Mouse (Mus musculus): ENCODE measurements at regions not wholly inside any gene's neighbourhood (a gene's known extent, or its start where the extent isn't known, plus 50 kb on each side); places are given as distances from the start of the nearest gene placed in this dataset.

DNA sequence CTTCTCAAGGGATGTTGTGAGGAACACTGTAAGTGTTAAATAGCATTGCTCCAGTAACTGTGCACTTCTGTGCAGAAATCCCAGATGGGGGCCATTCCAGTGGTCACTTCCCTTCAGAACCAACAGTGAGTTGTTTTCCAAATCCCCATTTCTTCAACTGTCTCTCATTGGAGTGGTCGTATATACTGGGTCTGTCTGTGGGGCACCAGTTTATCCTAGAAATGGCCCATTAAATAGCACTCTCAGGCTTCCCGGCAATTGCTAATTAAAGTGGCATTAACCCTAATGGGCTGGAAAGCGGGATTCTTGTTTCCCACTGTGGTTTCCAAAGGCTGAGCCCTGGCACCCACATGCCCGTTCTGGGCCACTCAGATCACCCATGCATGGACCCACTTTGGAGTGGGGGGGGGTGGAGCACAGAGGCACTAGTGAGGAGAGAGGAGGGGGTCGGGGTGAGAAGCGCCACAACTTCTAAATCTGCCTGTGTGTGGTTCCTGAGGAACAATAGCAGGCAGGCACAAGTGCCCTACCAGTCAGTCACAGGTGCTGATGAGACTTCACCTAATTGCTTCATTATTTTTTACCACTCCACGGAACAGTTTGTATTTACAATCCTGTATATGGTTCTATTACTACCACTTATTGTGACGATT is 78.1 kb downstream of the Fam204a start:
- no peak for DNase-seq (ENCODE audit: low spot score)

DNA sequence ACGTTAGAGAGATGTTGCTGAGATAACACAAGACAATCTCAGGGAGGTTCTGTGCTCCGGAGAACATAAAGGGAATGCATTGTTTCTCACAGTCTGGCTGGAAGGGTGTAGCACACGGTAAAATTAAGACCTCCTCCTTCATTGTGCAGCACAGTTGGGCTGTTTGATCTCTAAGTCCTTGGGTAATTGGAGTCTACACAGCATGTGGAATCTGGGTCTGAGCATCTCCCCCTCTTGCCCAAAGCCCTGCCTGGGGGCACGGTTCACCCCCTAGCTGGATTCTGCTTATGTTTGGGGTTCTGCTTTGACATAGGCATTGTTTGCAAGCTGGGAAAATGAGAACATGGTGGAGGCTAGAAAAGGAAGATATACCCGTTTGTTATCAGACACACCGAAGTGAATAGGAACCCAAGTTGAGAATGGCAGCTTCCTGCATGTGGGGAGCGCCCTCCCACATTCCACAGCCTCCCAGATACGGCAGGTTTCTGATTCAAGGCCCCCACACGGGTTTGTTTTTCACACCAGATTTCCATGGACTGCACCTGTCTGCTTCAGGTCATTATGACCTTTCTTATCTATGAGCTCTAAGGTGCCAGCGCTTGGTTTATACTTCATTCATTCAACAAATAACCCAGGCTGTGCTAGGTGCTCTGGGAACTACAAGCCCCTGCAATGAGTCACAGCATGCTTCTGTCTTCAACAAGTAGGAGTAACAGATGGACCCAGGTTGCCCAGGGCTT is 79.9 kb downstream of the Fam204a start:
- no peak for DNase-seq (ENCODE audit: low spot score)

DNA sequence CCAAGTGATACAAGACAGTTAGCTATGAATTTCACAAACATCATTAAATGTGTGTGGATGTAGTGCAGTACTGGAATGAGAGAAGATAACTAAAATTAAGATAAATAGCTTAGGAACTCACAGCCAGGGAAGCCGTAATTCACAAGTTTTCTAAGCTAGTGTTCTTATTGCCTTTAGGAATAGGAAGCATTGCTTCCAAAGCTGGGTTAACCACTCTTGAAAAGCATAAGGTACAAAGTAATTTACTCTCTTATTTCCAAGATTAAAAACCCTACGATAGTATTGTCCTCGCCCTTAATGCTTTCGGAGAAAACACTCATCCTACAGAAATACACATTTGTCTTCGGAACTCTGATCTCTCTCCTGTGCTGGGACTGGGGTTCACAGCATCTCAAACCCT is 81.3 kb downstream of the Fam204a start:
- DNase-seq (ENCODE audit: low spot score), result no peak

DNA sequence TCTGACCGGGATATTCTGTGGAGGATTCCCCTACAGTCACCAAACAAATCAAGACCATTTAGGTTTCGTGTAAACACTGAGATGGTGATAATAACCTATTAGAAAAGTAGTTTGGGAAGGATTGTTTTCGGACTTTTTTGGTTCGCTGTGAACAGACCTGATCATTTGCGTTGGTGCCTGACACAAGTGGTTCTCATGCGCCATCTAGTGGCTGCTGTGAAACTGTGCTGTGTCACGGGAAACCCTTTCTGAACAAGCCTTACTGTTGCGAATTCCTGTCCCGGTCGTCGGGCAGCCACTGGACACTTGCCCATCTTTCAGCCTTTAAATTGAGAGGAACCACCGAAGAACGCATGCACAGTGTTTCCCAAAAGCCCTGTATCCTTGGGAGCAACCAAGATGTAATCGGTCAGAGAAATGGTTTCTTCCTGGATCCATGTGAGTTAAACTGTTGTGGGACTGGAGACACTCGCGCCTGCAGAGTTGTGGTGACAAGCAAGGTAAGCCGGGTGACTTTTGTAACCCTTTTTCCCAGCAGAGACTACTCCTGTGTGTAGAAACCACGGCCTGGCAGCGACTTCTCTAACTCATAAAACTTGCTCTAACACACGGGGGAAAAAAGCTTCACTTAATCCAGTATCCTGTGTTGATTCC is 82.0 kb downstream of the Fam204a start:
- DNase-seq (ENCODE audit: low spot score), result peak; percentile 69

DNA sequence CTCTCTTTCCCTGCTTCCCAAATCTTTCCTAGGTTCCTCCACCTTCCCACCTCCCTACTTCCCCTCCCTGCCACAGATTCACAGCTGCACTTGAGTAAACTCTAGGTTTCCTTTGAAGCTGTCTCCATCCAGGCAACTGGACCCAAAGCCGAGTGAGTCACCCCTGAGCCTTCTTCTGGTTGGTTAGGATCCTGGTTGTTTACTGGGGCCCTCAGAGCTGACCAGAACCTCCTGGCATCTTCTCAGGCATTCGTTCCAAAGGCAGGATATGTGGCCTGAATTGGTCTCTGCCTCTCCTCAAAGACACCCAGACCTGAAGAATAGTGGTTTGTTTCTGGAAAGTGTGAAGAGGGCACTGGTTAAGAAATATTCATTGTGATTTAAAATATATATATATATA is 87.6 kb downstream of the Fam204a start:
- DNase-seq (ENCODE audit: low spot score), result no peak

DNA sequence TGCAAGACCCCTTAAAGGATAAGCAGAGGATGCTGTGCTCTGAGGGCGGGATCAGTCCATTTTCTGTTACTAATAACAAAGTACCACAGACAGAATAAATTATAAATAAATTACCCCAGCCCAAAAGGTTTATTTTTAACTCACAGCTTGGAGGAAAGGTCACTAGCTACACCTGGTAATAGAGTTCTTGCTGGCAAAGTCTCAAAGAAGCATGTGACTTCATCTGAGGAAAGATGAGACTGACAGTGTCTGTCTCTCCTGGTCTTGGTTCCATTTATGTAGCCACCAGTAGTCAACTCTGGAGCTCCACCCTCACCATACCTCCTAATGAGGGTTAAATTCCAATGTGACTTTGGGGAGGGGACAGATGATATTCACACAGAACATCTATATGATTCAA is 90.0 kb downstream of the Fam204a start:
- DNase-seq (ENCODE audit: low spot score), result no peak

DNA sequence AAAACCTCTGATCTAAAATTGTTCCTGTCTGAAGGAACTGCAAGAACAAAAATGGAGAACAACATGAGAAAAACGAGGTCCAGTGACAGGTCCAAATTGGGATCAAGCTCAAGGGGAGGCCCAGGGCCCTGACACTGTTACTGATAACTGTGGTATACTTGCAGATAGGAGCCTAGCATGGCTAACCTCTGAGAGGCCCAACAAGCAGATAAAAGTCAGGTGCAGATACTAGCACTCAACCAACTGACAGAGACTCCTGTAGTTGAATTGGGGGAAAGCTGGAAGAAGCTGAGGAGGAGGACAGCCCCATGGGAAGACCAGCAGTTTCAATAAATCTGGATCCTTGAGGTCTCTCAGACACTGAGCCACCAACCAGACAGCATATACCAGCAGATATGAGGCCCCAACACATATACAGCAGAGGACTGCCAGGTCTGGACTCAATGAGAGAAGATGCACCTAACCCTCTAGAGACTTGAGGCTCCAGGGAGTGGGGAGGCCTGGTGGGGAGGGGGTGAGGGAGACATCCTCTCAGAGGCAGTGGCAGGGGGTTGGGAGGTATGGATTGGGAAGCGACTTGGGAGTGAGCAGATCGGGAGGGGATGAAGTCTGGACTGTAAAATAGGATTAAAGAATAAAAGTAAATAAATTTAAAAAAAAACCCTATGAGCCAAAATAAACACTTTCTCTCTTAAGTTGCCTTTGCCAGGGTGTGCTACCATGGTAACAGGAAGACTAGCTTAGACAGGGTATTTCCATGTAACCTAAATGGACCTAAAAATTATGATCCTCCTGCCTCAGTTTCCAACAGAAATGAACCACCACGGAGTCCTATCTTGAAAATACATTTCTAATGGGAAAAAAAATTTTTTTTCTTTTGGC is 91.8 kb downstream of the Fam204a start:
- DNase-seq (ENCODE audit: low spot score), result no peak

DNA sequence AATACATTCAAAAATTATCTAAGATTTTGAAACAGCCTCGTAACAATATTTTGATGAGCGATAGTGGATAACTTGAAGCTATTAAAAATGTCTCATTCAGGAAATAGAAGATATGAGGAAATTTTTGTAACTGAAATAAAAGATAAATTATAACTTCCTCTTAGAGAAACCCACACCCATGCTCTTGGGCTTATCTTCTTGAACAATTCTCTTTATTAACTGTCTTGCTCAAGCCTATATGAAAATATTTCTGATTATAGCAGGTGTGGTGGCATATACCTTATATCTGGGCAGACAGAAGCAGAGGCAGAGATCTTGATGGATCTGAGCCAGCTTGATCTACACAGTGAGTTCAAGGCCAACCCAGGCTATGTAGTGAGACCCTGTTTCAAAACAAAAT is 96.9 kb downstream of the Fam204a start:
- DNase-seq (ENCODE audit: low spot score), result no peak

DNA sequence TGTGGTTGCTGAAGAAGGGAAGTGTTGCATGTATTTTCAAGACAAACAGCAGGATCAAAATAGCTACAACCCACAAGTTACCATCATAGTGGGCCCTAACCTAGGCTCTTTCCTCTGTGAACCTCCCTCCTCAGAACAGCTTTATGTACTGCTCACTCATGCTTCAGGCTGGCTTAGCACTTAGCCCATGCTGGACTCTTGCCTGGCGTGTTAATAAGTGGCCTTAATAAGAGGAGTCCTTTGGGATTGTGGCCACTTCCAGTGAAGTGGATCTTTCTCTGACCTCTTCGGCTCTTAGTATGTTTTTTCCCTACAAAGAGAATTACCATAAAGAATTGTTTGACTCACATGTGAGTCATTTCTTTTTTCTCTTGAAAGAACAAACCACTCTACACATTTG is 101.9 kb downstream of the Fam204a start:
- no peak for DNase-seq (ENCODE audit: low spot score)

DNA sequence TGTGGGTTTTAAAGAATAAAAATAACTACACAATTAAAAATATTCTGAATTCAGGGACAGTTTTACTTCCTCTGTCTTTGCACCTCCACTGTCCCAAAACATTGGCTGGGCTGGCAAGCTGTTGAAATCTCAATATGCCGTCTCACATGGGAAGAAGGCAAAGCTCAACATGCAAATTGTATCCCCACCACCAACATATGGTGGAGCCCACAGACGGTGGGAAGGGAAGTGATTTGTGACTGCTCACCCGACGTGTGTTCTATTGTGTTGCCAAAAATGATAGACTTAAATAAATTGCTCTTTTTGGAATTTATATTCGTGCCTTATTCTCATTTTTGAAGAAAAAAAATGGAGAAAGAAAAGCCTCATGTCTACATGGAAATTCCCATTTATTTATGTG is 105.6 kb downstream of the Fam204a start:
- no peak for DNase-seq (ENCODE audit: low spot score)

DNA sequence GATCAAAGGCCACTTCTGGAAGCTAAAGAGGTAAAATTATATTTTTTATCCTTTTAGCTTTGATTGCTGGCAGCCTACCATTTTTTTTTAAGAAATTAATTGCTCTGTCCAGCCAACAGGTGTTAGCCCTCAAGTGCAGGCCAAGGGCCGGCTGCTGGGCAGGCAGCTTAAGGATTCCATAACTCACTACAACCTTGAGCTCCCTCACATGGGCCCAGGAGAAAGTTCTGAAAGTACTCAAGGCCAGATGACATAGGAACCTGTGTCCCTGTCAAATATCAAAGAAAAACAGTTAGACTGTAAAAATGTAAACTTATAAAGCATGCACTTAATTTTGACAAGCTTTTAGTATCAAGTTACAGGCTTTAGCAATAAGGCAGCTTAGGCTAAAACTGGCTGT is 107.5 kb downstream of the Fam204a start:
- DNase-seq (ENCODE audit: low spot score), result no peak

DNA sequence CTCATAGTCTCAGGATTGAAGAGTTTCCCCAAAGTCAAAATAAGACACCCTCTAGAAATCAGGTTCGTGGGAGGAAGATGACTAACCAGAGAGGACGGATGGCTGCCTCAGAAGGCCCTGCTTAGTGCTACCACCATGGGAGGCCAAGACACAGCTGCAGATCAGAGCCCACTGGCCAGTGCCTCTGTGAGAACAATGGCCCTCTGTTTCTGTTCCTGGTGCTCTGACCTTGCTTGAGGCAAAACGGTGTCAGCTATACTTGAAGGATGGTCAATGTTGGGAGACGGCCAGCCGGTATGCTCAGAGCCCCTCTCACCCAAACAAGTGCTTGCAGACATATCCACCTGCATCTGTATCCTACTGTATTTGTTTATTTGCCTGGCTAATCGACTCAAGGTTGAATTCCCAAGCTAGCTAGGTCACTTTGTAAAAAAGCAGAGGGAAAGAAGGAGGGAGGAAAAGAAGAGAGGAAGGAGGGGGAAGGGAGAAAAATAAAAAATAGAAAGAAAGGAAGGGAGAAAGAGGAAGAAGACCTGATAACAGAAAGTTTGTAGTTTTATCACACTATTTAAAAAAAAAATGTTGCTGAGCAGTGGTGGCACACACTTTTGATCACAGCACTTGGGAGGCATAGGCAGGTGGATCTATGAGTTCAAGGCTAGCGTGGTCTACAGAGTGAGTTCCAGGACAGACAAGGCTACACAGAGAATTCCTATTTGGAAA is 112.7 kb downstream of the Fam204a start:
- DNase-seq (ENCODE audit: low spot score), result peak; percentile 5

DNA sequence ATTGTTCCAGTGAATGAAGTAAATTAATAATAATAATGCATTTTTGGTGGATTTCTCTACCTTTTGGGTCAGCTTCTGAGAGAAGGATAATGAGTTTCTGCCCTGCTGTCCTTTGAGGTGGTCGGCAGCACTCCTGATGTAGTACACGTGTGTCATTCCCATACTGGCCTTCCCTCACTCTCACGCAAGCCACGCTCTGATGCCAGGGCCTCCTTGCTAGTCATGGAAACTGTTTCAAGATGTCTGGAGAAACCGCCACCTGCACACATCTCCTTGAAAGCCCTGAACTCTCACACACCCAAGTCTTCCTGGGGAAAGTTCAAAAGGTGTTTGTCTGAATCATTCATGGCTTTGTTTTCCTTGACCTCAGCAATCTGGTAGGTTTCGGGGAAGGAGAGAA is 116.2 kb downstream of the Fam204a start:
- no peak for DNase-seq (ENCODE audit: low spot score)

DNA sequence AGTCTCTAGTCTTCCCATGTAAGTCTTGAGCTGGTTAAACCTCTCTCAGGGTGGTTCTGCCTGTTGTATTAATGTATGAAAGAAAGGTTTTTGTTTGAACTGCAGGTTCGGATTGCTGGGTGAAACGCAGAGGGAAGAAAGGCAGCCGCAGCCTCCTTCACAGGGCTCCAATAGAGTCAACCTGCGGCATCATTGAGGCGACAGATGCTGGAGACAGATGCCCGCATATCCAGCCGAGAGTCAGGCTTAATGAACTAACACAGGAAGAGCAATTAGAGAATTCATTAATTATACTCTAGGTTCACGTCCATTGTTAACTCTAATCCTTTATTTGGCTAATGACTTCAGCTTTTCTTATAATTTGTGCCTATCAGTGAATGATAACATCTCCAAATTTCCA is 117.0 kb downstream of the Fam204a start:
- DNase-seq (ENCODE audit: low spot score), result no peak

DNA sequence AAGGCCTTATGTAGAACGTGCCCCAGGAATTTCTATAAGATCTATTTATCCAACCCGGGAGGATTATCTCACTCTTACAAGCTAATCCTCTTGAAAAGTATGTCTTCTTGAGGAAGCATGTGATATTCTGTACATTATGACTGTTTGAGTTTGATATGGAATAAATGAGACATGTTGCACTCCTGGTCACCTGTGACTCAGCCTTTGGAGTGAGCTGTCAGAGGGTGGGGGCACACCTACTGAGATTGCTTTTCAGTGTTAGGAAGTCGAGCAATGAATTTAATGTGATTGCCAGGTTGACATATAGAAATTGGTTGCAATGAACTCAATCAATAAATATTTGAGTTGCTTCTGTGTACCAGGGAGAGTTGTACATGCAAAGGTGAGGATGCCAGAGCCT is 128.6 kb downstream of the Fam204a start:
- DNase-seq (ENCODE audit: low spot score), result no peak

DNA sequence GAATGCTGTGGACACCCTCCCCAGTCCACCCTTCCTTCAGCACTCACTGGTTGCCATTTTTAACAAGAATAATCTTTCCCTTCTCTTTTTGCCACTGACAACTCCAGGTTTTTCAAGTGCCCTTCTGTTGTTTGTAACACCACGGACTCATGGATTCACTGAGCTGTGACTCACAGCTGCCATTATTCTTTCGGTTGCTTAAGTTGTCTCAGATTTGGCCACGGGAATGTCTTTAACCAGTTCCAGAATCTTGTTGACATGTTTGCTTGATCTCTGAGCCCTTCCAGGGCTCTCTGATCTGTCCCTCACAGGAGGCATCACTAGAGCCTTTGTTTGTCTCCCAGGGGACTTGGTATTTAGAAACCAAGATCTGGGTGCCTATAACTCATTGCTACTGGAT is 131.5 kb upstream of the Rab11fip2 start:
- no peak for DNase-seq (ENCODE audit: low spot score)

DNA sequence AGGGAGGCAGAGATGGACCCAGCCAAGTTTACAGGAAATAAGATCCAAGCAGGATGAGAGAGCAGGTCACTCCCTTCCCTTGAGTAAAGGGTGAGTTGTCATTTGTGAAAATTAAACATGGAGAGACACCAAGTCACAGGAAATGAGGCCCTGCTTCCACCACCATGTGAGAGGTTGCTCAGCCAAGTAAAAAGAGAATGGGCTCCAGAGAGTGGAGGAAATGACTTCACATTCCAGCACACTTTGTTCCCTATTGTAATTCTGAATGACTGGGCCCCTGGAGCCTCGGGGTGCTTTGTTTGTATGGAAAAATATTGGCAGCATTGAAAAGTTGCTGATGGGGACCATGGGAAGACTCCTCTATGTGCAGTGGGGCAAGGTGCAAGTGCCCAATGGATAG is 129.9 kb upstream of the Rab11fip2 start:
- no peak for DNase-seq (ENCODE audit: low spot score)

DNA sequence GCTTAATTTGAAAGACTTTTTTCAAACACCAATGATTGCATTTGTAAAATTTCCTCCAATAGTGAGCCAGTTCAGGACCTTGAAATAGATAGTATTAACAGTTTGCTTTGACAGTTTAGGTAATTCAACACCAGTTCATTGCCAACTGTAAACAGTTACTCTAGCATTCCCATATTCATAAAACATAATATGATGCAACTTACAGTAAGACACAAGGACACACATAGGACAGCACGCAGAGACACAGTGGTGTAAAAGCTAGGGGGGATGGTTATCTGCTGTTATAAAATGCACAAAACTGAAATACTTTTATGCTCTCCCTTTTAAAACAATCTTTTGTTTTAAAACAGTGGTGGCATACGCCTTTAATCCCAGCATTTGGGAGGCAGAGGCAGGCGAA is 122.7 kb upstream of the Rab11fip2 start:
- DNase-seq (ENCODE audit: low spot score), result no peak

DNA sequence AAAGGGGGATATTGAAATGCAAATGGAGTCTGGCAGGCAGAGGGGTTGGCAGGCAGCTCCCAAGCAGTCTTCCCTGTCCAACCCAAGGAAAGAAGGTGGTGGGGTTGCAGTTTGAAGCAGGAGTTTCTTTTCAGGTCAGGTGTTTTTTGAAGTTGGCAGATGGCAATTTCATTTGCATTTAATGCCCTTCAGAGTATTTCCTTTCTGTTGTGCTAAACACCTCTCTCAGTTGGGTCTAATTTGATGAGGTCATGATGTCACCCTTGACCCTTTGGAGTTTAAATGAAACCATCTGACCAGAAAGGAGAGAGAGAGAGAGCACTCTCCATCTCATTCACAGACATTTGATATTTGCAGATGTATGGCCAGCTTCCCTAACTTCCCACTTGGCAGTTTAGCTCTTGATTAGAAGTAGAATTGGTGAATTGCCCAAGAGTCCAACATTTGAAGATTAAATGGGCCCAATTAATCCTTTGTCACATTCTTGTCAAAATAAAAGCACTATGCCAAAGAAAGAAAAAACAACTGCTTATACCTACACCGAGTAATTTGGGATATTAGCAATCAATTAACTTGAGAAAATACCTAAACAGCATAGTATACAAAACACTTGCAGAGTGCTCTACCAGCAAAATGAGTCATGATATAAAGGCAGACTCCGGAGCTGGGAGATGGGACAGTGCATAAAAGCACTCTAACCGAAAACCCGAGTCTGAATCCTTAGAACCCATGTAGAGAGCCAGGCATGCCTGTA is 111.8 kb upstream of the Rab11fip2 start:
- DNase-seq (ENCODE audit: low spot score), result no peak

DNA sequence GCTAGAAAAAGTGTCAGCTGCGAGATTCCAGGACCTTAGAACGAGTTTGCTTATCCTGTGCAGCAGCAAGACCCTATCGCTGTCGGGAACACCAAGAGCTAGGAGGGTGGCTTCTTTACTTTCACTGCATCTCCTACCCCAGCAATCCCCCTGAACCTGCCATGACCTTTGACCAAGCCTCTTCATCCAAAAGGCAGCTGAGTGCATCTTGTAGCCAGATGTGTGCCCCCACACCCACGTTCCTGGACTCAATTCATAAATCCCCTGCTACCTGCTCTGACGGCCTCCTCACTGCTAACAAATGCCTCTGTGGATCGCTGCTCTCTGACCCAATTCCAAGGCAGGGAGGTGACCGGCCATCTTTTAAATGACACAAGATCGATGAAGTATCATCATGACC is 107.7 kb upstream of the Rab11fip2 start:
- DNase-seq (ENCODE audit: low spot score), result peak; percentile 8

DNA sequence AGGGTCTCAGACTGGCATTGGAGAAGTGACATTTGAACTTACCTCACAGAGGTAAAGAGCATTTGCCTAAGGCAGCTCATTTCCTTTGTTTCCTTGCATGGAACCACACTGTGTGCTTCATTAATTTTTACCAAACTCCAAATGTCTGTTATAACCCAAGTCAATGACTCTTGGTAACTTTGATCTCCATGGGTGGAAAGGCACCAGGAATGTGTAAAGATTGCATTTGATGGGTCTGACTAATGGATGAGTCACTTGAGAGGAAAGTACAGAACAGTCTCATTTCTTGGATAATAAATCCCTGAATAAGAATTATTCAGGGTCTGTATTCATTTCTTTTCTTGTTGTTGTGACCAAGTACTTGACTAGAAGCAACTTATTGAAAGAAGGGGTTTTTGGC is 97.3 kb upstream of the Rab11fip2 start:
- DNase-seq (ENCODE audit: low spot score), result no peak
